Mouse (Mus musculus) frontal cortex, postnatal 14 days (tissue): Measurements from ENCODE around the gene H2-T24.

ENCODE experiments used
- DNase-seq, 2 experiments: peaks; one replicate each; pipeline ENCODE4 v3.0.0; 2022; ENCODE audit warnings: low spot score in 2 of 2

The H2-T24 gene

GRCm38 (mm10) chr17:35991781-35992180 is 28.6 kb downstream of the H2-T24 start:
- no peak for DNase-seq

DNA sequence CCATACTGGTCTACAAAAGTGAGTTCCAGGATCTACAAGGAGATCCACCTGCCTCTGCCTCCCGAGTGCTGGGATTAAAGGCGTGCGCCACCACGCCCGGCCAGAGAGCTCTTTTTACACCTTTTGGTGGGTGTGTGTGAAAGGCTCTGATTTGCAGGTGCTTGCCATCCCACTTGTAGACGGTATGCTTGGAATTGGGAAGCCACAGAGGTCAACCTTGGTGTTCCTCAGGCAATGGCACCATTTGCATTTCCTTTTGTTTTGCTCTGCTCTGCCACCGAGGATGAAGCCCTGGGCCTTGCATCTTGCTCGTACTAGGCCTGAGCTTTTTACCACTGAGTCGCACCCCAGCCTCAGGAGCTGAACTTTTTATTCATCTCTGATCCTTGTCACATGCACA is 38.6 kb downstream of the H2-T24 start:
- DNase-seq = no peak

GRCm38 (mm10) chr17:35980363-35980754 is 40.0 kb downstream of the H2-T24 start:
- peak in 1 of 2 experiments; percentile 51 for DNase-seq

GRCm38 (mm10) chr17:35979401-35980362 is 40.7 kb downstream of the H2-T24 start, which contains the start of the genes Gnl1 and Prr3:
Gnl1 (plus strand) TSS chr17:35979851.
Prr3 (minus strand) TSS chr17:35980236.
- DNase-seq = peak; percentile 89 to 92

DNA sequence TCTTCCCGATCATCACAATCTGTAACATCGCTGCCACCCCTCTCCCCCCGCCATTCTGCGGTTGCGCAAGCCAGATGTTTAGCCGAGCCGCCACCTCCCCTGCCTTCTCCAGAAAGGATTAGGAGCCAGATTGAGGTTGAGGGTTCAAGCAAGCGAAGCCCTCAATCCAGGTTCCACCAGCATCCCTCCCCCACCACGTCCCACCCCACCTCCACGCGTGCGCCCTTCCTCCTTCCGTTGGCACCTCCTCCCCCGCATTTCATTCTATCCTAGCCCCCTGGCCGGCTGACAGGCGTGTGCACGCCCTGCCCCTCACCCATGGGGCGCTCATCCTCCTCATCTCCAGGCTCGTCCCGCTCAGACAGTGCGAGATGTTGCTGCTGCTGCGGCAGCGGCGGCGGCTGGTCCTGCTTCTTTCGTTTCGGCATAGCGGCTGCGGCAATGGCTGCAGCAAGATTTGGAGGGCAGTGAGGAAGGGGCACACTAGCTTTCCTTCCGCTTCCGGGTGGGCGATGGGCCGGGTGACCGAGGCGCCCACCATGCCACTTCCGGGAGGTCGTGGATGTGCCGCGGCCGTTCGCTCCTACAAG is 41.5 kb downstream of the H2-T24 start:
- peak; percentile 86 to 89 for DNase-seq

DNA sequence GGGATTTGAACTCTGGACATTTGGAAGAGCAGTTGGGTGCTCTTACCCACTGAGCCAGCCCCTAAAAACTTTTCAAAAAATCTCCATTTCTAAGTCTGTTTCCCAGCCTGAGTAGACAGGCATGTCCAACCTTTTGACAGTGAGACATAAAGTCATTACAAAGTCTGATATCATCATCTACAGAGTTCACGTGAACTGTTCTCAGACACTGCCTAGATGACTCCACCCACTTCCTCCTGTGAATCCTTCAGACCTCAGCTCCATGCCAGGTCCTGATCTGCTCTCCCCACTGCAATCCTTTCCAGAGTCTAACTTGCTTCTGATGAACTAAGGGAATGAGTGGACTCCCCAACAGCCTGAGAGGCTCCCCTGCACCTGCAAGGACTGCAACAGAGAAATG is 48.2 kb downstream of the H2-T24 start:
- no peak for DNase-seq

DNA sequence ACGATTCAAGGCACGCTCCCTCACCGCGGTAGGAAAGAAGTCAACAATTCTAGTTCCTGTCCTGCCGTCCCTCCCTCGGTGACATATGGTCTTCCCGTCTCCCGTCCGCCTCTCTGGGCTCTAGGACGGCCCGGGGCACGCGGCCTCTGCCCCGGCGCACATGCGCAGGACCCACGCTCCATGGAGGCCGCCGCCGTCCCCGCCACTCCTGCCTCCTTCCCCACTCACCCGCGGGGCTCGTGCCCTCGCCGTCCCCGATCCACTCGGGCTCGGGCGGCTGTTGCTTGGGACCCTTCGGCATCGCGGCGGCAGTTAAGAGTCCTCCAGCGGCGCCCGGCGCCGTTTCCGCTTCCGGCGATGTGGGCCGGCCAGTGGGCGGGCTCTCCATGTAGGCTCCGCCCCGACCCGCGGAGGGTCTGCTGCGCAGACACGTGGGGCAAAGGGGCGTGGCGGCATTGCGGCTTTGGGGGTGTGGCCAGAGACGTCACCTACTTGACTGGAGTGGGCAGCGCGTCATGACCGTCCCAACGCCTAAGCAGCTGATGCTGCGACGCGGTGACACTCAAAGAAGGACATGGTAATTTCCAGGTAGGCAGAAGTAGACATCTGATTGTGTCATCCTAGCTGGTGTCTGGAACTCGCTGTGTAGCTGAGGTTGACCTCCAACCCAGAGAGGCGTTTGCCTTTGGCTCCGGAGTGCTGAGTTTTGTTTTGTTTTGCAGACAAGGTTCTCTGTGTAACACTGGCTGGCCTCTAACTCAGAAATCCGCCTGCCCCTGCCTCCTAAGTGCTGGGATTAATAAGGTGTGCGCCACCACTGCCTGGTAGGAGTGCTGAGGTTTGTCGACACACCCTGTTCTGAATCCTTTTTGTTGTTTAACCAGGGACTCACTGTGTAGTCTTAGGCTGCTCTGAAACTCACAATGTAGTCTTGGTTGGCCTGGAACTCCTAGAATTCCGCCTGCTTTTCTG is 50.7 kb downstream of the H2-T24 start, which contains the start of gene Abcf1:
TSS of gene Abcf1 (minus strand) at position 344 of the 972 bp plus-strand sequence.
- DNase-seq = peak; percentile 96 to 99

DNA sequence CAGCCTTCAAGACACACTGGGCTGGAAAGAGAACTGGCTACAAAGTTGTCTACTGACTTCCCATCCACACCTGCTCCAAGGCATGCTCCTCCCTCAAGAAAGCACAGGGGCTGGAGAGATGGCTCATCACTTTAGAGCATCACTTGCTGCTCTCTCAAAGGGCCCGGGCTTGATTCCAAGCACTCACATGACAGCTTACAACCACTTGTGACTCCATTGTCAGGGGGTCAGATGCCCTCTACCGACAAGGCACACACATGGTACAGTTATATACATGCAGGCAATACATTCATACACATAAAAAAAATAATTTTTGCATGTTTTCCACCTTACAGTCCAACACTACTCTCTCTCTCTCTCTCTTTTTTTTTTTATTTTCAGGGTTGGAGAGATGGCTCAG is 52.7 kb downstream of the H2-T24 start:
- no peak for DNase-seq

DNA sequence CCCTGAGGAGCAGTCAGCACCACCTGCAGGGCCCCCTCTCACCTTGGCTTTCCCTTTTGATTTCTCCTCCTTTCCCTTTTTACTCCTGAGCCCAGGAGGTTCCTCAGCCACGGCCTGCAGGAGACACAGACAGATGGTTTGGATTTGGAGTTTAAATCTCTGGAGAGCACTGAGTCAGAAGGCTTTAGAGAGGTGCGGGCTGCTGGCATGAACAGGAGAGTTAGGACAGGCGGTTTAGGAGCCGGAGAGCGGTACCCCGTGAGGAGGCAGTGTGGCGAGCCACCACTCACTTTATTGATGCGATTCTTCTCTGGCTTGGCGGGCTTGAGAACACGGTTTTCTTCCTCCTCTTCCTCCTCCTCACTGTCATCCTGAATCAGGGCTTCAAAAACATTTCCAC is 57.1 kb downstream of the H2-T24 start:
- no peak for DNase-seq

DNA sequence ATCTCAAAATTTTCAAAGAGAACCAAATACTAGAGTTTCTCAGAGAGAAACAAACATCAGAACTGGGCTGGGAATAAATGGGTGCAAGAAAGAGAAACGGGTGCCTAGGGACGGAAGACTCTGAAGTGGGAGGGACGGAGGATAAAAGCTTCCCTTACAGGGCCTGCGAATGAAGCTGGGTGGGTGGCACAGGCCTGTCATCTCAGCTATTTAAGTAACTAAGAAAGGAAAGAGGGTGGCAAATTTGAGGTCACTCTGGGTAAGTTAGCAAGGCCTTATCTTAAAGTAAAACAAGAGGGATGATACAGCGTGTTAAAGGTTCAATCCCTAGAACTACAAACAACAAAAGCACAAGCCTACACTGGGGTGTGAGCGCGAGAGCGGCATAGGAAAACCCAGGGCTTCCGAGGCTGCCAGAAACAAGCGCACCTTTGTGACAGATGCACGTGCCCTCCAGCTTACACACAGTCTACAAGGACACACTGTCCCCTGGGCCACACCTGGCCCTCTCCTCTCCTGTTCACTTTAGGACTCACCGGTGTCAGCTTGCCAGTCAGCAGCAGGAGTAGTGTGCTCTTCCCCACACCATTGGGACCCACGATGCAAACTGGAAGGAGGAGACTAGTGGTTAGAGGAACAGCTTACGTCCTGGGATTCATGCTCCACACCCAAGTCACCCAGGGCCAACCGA is 61.7 kb downstream of the H2-T24 start:
- DNase-seq = no peak
